Mouse (Mus musculus): ENCODE measurements around the gene Rnf128.

DNA sequence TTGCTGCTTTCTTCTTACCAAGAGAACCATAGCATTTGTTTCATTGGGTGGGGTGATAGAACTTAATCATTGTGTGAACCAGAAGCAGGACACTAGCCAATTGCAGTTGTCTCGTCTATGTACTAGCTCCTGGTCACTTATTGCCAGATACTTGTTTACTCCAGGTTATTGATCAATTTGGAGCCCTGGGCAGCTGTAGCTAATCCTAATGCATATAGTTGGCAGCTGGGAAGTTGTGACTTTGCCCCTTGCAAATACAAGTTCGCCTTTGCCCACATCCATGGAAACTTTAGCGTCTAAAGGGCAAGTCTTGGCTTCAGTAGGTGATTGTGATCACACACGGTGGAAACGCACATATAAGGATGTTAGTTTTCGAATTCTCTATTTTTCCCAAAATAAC is 33.3 kb downstream of the Rnf128 start:
- TF ChIP-seq CTCF (IDR thresholded peaks at IDR 0.05; ENCODE audit: borderline replicate concordance, insufficient read depth, low read length) (no peak), POLR2A (IDR thresholded peaks at IDR 0.05; ENCODE audit: low read depth, low read length) (no peak)

Measured in embryonic fibroblast, embryonic 13.5 days (primary cell).